Mouse (Mus musculus): Measurements from ENCODE around the gene Abcc5. TPM values are rescaled to one million over a fixed set of nuclear protein-coding genes. Genes with fewer than 3 reads are reported as not detected.
"Not testable (repeated sequence)": the region's sequence is repeated elsewhere in the genome, so short reads cannot be mapped to it uniquely, and the experiment has no call there.

Abcc5 gene
- polyA plus RNA-seq, 1 experiment from 2014 or later: 57.1 TPM

GRCm38 (mm10) chr16:20444831-20445388 is 18.7 kb upstream of the Abcc5 start:
- 67% methylated on average over 7 of the region's 7 CpGs for whole genome bisulfite sequencing
- DNase-seq (ENCODE audit: extremely low spot score, low spot score): no peak
- no peaks in the 10 kb centered on the region for H3K27me3 ChIP-seq (ENCODE audit: poor library complexity, severe bottlenecking)

GRCm38 (mm10) chr16:20442871-20443270 is 16.7 kb upstream of the Abcc5 start:
- Histone ChIP-seq H3K4me3 (no peak overlapping the region), H3K9me3 (peaks cover 5% of the 10 kb centered on the region; the same call in 1 of the 2 replicates), H3K27me3 (ENCODE audit: poor library complexity, severe bottlenecking) (no peaks in the 10 kb centered on the region), H3K4me1 (peaks cover 3% of the 10 kb centered on the region; the same call in 1 of the 2 replicates), H3K27ac (no peak overlapping the region), H3K36me3 (replicated peaks) (no peaks in the 10 kb centered on the region)
- 90% methylated on average over 2 of the region's 2 CpGs for WGBS
- DNase-seq (ENCODE audit: extremely low spot score, low spot score): no peak

More at GRCm38 (mm10) chr16:20444831-20445388, 18.7 kb upstream of the Abcc5 start:
- H3K36me3 ChIP-seq (replicated peaks): no peaks in the 10 kb centered on the region
- peaks cover 1% of the 10 kb centered on the region; the same call in 1 of the 2 replicates for H3K9me3 ChIP-seq
- peaks cover 7% of the 10 kb centered on the region; the same call in 1 of the 2 replicates for H3K4me1 ChIP-seq
- no peak overlapping the region for H3K27ac ChIP-seq
- H3K4me3 ChIP-seq: no peak overlapping the region

GRCm38 (mm10) chr16:20438673-20439415 is 12.7 kb upstream of the Abcc5 start:
- no peaks in the 10 kb centered on the region for H3K4me1 ChIP-seq
- 91% methylated on average over 11 of the region's 11 CpGs for WGBS
- H3K9me3 ChIP-seq: peaks cover 5% of the 10 kb centered on the region; the same call in 1 of the 2 replicates
- no peak overlapping the region for H3K4me3 ChIP-seq
- no peaks in the 10 kb centered on the region for H3K36me3 ChIP-seq (replicated peaks)
- H3K27me3 ChIP-seq (ENCODE audit: poor library complexity, severe bottlenecking): no peaks in the 10 kb centered on the region
- DNase-seq (ENCODE audit: extremely low spot score, low spot score): no peak
- no peak overlapping the region for H3K27ac ChIP-seq

- not testable (repeated sequence) for H3K4me3 ChIP-seq; H3K27me3 ChIP-seq (ENCODE audit: poor library complexity, severe bottlenecking); DNase-seq (ENCODE audit: extremely low spot score, low spot score); H3K4me1 ChIP-seq; H3K36me3 ChIP-seq (replicated peaks); H3K9me3 ChIP-seq; H3K27ac ChIP-seq
- 85% methylated on average over 1 of the region's 1 CpGs for WGBS
Measured at GRCm38 (mm10) chr16:20438046-20438445, 11.9 kb upstream of the Abcc5 start.

GRCm38 (mm10) chr16:20436281-20436680 is 10.1 kb upstream of the Abcc5 start:
- Histone ChIP-seq H3K9me3 (peaks cover 5% of the 10 kb centered on the region; the same call in 1 of the 2 replicates), H3K27me3 (ENCODE audit: poor library complexity, severe bottlenecking) (no peaks in the 10 kb centered on the region), H3K4me1 (no peaks in the 10 kb centered on the region), H3K4me3 (no peak overlapping the region), H3K36me3 (replicated peaks) (no peaks in the 10 kb centered on the region), H3K27ac (no peak overlapping the region)
- no peak for DNase-seq (ENCODE audit: extremely low spot score, low spot score)
- WGBS: 88% methylated on average over 3 of the region's 3 CpGs

GRCm38 (mm10) chr16:20429328-20429727 is 3.1 kb upstream of the Abcc5 start:
- no peak for DNase-seq (ENCODE audit: extremely low spot score, low spot score)
- Histone ChIP-seq H3K4me1 (peaks cover 20% of the 10 kb centered on the region), H3K4me3 (no peak overlapping the region), H3K36me3 (replicated peaks) (no peaks in the 10 kb centered on the region), H3K27me3 (ENCODE audit: poor library complexity, severe bottlenecking) (no peaks in the 10 kb centered on the region), H3K27ac (no peak overlapping the region), H3K9me3 (no peaks in the 10 kb centered on the region)
- WGBS: 91% methylated on average over 5 of the region's 5 CpGs

GRCm38 (mm10) chr16:20427566-20427965 is 1.4 kb upstream of the Abcc5 start:
- Histone ChIP-seq H3K9me3 (no peaks in the 10 kb centered on the region), H3K4me3 (no peak overlapping the region), H3K36me3 (replicated peaks) (no peaks in the 10 kb centered on the region), H3K27me3 (ENCODE audit: poor library complexity, severe bottlenecking) (no peaks in the 10 kb centered on the region), H3K4me1 (peaks cover 20% of the 10 kb centered on the region), H3K27ac (no peak overlapping the region)
- WGBS: 86% methylated on average over 4 of the region's 4 CpGs
- DNase-seq (ENCODE audit: extremely low spot score, low spot score): no peak

GRCm38 (mm10) chr16:20424719-20425650 is 1.2 kb downstream of the Abcc5 start:
- Histone ChIP-seq H3K4me3 (peak overlapping the region; percentile 57), H3K27ac (peak overlapping the region; percentile 83)
- WGBS: 60% methylated on average over 10 of the region's 10 CpGs

GRCm38 (mm10) chr16:20424226-20424663 is 1.9 kb downstream of the Abcc5 start:
- Histone ChIP-seq H3K9me3 (no peaks in the 10 kb centered on the region), H3K27me3 (ENCODE audit: poor library complexity, severe bottlenecking) (no peaks in the 10 kb centered on the region), H3K36me3 (replicated peaks) (peaks cover 22% of the 10 kb centered on the region), H3K4me1 (peaks cover 20% of the 10 kb centered on the region), H3K4me3 (peak overlapping the region; percentile 57; the same call in 1 of the 2 replicates), H3K27ac (no peak overlapping the region)
- WGBS: 93% methylated on average over 7 of the region's 7 CpGs
- no peak for DNase-seq (ENCODE audit: extremely low spot score, low spot score)

More at GRCm38 (mm10) chr16:20424719-20425650, 1.2 kb downstream of the Abcc5 start:
- Histone ChIP-seq H3K27me3 (ENCODE audit: poor library complexity, severe bottlenecking) (no peaks in the 10 kb centered on the region), H3K36me3 (replicated peaks) (peaks cover 19% of the 10 kb centered on the region), H3K4me1 (peaks cover 20% of the 10 kb centered on the region), H3K9me3 (no peaks in the 10 kb centered on the region)
- DNase-seq (ENCODE audit: extremely low spot score, low spot score): no peak

- WGBS: 90% methylated on average over 6 of the region's 6 CpGs
- Histone ChIP-seq H3K9me3 (no peaks in the 10 kb centered on the region), H3K27ac (no peak overlapping the region), H3K27me3 (ENCODE audit: poor library complexity, severe bottlenecking) (no peaks in the 10 kb centered on the region), H3K36me3 (replicated peaks) (peaks cover 29% of the 10 kb centered on the region), H3K4me1 (peaks cover 20% of the 10 kb centered on the region), H3K4me3 (no peak overlapping the region)
- no peak for DNase-seq (ENCODE audit: extremely low spot score, low spot score)
Measured at GRCm38 (mm10) chr16:20422938-20423730, 3.1 kb downstream of the Abcc5 start.

GRCm38 (mm10) chr16:20418054-20418453 is 8.1 kb downstream of the Abcc5 start:
- no peaks in the 10 kb centered on the region for H3K27me3 ChIP-seq (ENCODE audit: poor library complexity, severe bottlenecking)
- 89% methylated on average over 2 of the region's 2 CpGs for WGBS
- no peak overlapping the region for H3K4me3 ChIP-seq
- no peaks in the 10 kb centered on the region for H3K4me1 ChIP-seq
- peaks cover 39% of the 10 kb centered on the region for H3K36me3 ChIP-seq (replicated peaks)
- no peak for DNase-seq (ENCODE audit: extremely low spot score, low spot score)
- H3K27ac ChIP-seq: no peak overlapping the region
- H3K9me3 ChIP-seq: no peaks in the 10 kb centered on the region

- no peaks in the 10 kb centered on the region for H3K27me3 ChIP-seq (ENCODE audit: poor library complexity, severe bottlenecking)
- DNase-seq (ENCODE audit: extremely low spot score, low spot score): no peak
- WGBS: 92% methylated on average over 2 of the region's 2 CpGs
- H3K36me3 ChIP-seq (replicated peaks): peaks cover 30% of the 10 kb centered on the region
- no peaks in the 10 kb centered on the region for H3K4me1 ChIP-seq
- H3K4me3 ChIP-seq: no peak overlapping the region
- no peak overlapping the region for H3K27ac ChIP-seq
- no peaks in the 10 kb centered on the region for H3K9me3 ChIP-seq
Measured at GRCm38 (mm10) chr16:20416262-20416661, 9.9 kb downstream of the Abcc5 start.

Data from forebrain, embryonic 10.5 days (tissue).